Mouse (Mus musculus): ENCODE results near the gene Gpr135.

Gpr135 gene

GRCm38 (mm10) chr12:72070327-72071269, at the start of gene Gpr135:
TSS of gene Gpr135 (minus strand) at chr12:72071125.
- peak; percentile 74 for DNase-seq (ENCODE audit: low spot score)

DNA sequence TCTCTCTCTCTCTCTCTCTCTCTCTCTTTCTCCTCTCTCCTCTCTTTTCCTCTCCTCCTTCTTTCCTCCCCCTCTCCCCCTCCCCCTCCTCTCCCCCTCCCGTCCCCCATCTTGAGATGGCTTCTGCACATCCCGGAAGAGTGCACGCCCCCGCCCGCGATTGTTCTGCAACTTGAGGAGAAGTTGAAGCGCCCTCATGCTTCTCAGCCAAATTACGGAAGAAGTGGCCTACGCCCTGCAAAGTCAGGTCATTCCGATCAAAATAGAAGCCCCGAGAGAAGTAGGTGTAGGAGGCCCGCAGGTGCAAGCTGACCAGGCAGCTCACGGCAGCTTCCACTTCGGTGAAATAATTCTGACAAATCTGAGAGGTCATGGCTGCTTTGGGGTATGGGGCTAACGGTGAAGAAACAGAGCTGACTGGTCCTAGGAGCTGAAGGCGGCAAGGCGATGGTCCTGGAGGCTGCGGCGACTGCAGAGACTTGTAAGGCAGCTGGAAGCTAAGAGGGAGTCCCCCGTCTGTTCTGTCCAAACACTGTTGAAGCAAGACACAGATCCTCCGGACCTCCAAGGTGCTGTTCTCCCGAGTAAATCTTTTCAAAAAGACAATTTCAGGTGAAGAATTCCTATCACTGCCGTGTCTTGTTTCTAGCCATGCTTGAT, 44.9 kb upstream of the Gpr135 start:
- DNase-seq (ENCODE audit: low spot score): no peak

DNA sequence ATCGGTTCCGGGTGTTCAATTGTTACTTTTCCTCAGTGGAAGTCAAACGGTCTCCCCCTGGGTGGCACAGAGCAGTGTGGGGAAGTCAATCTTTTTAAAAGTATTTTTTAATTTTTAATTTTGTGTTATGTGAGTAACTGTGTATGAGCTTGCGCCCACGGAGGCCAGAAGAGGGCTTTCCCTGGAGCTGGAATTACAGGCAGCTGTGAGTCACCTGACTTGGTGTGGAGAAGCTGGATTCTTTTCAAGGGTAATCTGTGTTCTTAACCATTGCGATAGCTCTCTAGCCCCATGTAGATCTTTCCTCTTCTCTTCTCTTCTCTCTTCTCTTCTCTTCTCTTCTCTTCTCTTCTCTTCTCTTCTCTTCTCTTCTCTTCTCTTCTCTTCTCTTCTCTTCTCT, 44.2 kb upstream of the Gpr135 start:
- no peak for DNase-seq (ENCODE audit: low spot score)

GRCm38 (mm10) chr12:72104525-72105281, 33.8 kb upstream of the Gpr135 start:
- DNase-seq (ENCODE audit: low spot score): peak; percentile 35

- no peak for DNase-seq (ENCODE audit: low spot score)
Observed at GRCm38 (mm10) chr12:72104027-72104426, 33.1 kb upstream of the Gpr135 start.

DNA sequence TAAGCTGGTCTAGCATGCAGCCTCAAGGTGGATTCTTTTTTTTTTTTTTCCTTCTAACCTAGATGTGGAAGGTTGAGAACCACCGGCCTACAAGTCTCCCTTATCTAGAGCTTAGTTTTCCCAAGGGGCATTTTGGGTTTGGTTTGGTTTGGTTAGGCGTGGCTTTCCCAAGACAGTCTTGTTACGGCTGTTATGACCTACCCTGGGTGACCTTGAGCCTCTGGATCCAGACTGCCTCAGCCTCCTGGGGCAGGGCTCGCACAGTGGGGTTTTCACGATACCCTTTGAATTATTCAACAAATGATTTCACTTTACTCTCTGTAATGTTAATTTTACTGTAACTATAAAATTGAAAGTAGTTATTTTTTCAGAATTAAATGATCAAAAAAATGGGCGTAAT, 31.9 kb upstream of the Gpr135 start:
- no peak for DNase-seq (ENCODE audit: low spot score)

- DNase-seq (ENCODE audit: low spot score): no peak
Observed at GRCm38 (mm10) chr12:72096966-72097365, 26.0 kb upstream of the Gpr135 start.

- no peak for DNase-seq (ENCODE audit: low spot score)
Observed at GRCm38 (mm10) chr12:72089802-72090201, 18.9 kb upstream of the Gpr135 start.

GRCm38 (mm10) chr12:72086166-72086825, 15.4 kb upstream of the Gpr135 start:
- DNase-seq (ENCODE audit: low spot score): no peak

DNA sequence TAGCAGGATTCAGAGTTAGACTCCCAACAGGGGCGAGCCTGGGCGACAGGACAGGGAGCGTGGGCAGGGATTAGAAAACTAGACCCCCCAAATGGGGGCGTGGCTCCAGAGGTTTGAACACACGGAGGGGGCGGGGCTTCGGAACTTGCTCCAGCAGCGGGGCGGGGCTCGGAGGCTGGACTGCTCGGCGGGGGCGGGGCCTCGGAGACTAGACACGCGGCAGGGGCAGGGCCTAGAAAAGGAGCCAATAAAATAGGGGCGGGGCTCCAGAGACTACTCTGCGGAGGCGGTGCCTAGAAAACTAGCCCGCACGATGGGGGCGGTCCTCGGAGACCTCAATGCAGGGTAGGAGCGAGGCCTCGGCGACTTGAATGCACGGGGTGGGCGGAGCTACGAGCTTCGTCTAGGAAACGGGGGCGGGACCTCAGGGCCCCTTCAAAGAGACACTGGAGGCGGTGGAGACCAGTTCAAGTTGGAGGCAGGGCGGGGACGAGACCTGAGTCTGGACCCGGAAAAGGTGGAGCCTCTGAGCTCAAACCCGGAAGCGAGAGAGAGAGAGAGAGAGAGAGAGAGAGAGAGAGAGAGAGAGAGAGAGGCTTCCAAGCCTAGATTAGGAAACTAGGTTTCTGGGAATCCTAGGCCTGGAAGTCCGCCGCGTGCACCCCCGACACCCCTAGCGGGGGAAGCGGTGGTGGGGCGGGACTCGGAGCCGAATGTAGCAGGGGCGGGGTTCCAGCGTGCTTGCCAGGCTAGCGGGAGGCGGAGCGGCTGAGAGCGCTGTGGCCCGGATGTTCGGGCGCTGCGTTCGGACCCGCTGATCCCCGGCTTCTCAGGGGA, 14.6 kb upstream of the Gpr135 start, which contains the start of the genes L3hypdh and Jkamp:
Gene L3hypdh (minus strand): TSS at position 111 of the 837 bp plus-strand sequence.
Gene Jkamp (plus strand): TSS at position 261 of the 837 bp plus-strand sequence.
- DNase-seq (ENCODE audit: low spot score): peak; percentile 100

GRCm38 (mm10) chr12:72085024-72085328, 14.1 kb upstream of the Gpr135 start:
- no peak for DNase-seq (ENCODE audit: low spot score)

- DNase-seq (ENCODE audit: low spot score): no peak
Observed at GRCm38 (mm10) chr12:72084261-72085023, 13.5 kb upstream of the Gpr135 start.

DNA sequence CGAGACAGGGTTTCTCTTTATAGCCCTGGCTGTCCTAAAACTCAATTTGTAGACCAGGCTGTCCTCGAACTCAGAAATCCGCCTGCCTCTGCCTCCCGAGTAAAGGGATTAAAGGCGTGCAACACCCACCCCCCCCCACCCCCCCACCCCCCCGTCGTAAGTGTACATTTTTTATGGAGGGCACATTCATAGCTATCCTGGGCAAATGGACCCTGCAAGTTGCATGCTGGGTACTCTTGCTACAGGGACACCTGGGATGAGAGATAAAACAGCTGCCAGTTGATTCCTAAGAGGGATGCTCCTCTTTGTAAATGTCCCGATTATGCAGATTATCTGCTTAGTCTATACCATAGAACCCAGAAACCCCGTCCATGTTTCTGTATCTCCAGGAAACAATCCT, 12.3 kb upstream of the Gpr135 start:
- no peak for DNase-seq (ENCODE audit: low spot score)

DNA sequence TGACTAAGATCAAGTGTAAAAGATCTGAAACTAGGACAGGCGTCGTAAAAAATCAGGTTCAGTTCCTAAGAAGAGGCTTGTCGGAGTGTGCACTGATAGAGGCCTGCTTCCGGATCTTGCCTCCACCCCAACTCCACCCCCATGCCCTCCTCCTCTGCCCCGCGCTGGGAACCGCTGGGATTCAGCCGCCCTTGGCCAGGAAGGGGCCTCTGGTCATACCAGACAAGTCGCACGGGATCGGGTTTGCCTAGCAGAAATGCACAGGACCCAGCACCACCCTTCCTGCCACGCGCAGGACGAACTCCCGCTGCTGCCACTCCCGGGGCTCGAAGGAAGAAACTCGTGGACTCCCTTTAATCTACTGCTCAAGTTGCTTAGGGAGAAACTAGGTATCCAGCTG, 11.4 kb upstream of the Gpr135 start:
- DNase-seq (ENCODE audit: low spot score): no peak

- DNase-seq (ENCODE audit: low spot score): no peak
Observed at GRCm38 (mm10) chr12:72081961-72082360, 11.0 kb upstream of the Gpr135 start.

DNA sequence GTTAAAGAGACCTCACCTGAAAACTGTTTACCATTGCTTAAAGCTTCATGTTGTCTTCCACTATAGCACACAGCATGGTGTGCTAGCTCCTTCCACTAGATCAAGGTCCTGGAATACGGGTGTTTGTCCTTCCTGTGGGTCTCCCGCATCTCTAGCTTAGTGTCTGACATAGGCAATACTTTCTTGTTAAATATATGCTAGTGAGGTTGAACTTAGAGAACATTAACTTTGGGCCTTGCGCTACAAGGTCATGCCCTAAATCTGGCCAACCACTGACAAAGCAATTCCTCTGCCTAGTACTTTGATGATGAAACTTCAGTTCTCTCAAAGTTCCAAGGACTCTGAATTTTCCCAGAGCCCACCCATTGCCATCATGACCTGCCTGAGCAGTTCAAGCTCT, 7.3 kb upstream of the Gpr135 start:
- no peak for DNase-seq (ENCODE audit: low spot score)

DNA sequence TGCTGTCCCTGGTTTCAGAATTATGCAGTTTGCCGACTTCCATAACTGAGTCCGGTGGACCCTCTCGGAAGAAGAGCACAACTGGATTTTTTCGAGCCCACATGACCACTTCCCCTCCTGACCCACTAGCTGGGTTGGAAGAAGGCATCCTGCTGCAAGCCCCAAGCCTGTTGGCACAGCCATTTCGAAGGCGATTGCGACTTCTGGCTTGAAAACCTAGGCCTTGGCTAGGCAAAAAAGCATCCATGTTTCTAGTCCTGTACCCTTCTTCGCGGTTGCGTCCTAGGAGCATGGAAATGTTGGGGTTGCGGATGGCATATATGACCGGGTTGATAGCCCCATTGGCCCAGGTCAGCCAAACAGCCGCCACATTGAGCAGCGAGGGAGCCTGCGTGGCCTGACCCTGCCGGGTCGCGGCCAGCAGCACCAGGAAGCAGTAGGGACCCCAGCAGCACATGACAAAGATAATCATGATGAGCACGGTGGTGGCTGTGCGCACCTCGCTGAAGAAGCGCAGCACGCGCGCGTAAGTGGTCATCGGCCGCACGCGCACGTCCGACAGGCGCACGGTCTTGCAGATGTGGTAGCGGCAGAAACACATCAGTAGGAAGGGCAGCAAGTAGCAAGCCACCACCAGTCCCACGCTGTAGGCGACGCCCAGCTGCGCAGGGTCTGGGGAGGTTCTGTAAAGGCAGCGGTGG, 1.1 kb downstream of the Gpr135 start:
- no peak for DNase-seq (ENCODE audit: low spot score)

- no peak for DNase-seq (ENCODE audit: low spot score)
Observed at GRCm38 (mm10) chr12:72057780-72058179, 13.1 kb downstream of the Gpr135 start.

GRCm38 (mm10) chr12:72053851-72054250, 17.1 kb downstream of the Gpr135 start:
- DNase-seq (ENCODE audit: low spot score): no peak

GRCm38 (mm10) chr12:72053303-72053702, 17.6 kb downstream of the Gpr135 start:
- no peak for DNase-seq (ENCODE audit: low spot score)

Measured in T-cell, adult 2 months (primary cell).